Mouse (Mus musculus): ENCODE measurements around the gene Hspa5. TPM values are rescaled to one million over a fixed set of nuclear protein-coding genes. Genes with fewer than 3 reads are reported as not detected.

Gene Hspa5
- polyA plus RNA-seq, 1 experiment = 519 TPM

GRCm38 (mm10) chr2:34739684-34740391, 31.9 kb upstream of the Hspa5 start:
- no peak overlapping the region for H3K9ac ChIP-seq (ENCODE audit: low read depth, poor library complexity, severe bottlenecking)
- H3K27ac ChIP-seq (ENCODE audit: insufficient read depth, low read length) = no peak overlapping the region
- no peaks in the 10 kb centered on the region for H3K9me3 ChIP-seq (replicated peaks; ENCODE audit: control insufficient read depth, insufficient read depth, low read length, poor library complexity, severe bottlenecking)
- H3K4me3 ChIP-seq (ENCODE audit: low read depth, low read length) = no peak overlapping the region
- H3K36me3 ChIP-seq (ENCODE audit: control insufficient read depth, insufficient read depth, low read length, poor library complexity, severe bottlenecking) = no peaks in the 10 kb centered on the region
- H3K27me3 ChIP-seq (ENCODE audit: control insufficient read depth, insufficient read depth, low read length, poor library complexity, severe bottlenecking) = no peaks in the 10 kb centered on the region
- H3K4me1 ChIP-seq (ENCODE audit: control insufficient read depth, insufficient read depth, low read length) = no peaks in the 10 kb centered on the region
- TF ChIP-seq CTCF (IDR thresholded peaks at IDR 0.05; ENCODE audit: low read depth, low read length) (no peak), POLR2A (IDR thresholded peaks at IDR 0.05; ENCODE audit: insufficient read depth, low read length) (no peak), EP300 (IDR thresholded peaks at IDR 0.05; ENCODE audit: insufficient read depth, low read depth, low read length) (no peak)

DNA sequence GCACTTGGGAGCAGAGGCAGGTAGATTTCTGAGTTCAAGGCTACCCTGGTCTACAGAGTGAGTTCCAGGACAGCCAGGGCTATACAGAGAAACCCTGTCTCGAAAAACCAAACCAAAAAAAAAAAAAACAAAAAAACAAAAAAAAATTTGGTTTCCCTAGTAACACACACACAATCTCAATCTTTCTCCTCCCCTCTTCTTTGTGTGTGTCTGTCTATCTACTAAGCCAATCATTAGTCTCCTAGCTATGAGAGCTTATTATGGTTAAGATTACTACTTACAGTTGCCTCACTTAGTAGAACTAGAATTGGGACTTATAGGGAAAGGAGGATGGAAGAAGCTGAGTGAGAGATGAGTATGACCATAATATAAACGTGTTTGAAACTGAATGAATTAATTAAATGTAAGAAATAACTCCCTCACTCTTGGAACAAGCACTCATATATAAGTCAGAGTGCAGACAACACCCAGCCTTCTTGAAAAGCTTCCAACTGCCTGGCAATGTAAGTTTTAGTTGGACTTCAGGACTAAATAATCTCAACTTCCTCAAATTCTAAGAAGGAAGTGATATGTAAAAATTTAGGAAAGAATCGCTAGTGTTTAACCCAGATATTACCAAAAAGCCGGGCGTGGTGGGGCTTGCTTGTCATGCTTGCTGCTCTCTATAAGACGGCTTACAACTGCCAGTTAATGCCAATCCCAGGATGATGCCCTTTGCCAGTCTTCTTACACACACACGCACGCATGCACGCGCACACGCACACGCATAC, 30.2 kb upstream of the Hspa5 start:
- no peaks in the 10 kb centered on the region for H3K4me1 ChIP-seq (ENCODE audit: control insufficient read depth, insufficient read depth, low read length)
- H3K27ac ChIP-seq (ENCODE audit: insufficient read depth, low read length) = no peak overlapping the region
- H3K27me3 ChIP-seq (ENCODE audit: control insufficient read depth, insufficient read depth, low read length, poor library complexity, severe bottlenecking) = no peaks in the 10 kb centered on the region
- H3K9ac ChIP-seq (ENCODE audit: low read depth, poor library complexity, severe bottlenecking) = no peak overlapping the region
- no peaks in the 10 kb centered on the region for H3K9me3 ChIP-seq (replicated peaks; ENCODE audit: control insufficient read depth, insufficient read depth, low read length, poor library complexity, severe bottlenecking)
- no peak overlapping the region for H3K4me3 ChIP-seq (ENCODE audit: low read depth, low read length)
- TF ChIP-seq CTCF (IDR thresholded peaks at IDR 0.05; ENCODE audit: low read depth, low read length) (no peak), EP300 (IDR thresholded peaks at IDR 0.05; ENCODE audit: insufficient read depth, low read depth, low read length) (no peak), POLR2A (IDR thresholded peaks at IDR 0.05; ENCODE audit: insufficient read depth, low read length) (no peak)
- H3K36me3 ChIP-seq (ENCODE audit: control insufficient read depth, insufficient read depth, low read length, poor library complexity, severe bottlenecking) = no peaks in the 10 kb centered on the region

DNA sequence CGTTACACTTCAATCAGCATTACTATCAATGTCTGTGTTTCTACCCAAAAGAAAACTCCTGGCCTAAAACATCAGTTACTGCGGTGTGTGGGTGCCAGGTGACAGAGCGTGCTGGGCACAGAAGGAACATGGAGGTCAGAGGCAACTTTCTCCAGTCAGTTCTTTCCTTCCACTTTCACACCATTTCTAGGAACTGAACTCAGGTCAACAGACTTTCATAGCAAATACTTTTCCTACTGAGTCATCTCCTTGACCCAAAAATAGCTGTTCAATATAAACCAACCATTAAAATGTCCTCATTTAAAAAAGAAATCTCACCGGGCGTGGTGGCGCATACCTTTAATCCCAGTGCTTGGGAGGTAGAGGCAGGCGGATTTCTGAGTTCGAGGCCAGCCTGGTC, 29.1 kb upstream of the Hspa5 start:
- H3K27me3 ChIP-seq (ENCODE audit: control insufficient read depth, insufficient read depth, low read length, poor library complexity, severe bottlenecking) = no peaks in the 10 kb centered on the region
- no peaks in the 10 kb centered on the region for H3K4me1 ChIP-seq (ENCODE audit: control insufficient read depth, insufficient read depth, low read length)
- H3K9ac ChIP-seq (ENCODE audit: low read depth, poor library complexity, severe bottlenecking) = no peak overlapping the region
- no peaks in the 10 kb centered on the region for H3K9me3 ChIP-seq (replicated peaks; ENCODE audit: control insufficient read depth, insufficient read depth, low read length, poor library complexity, severe bottlenecking)
- no peak for TF ChIP-seq EP300 (IDR thresholded peaks at IDR 0.05; ENCODE audit: insufficient read depth, low read depth, low read length)
- no peak for TF ChIP-seq CTCF (IDR thresholded peaks at IDR 0.05; ENCODE audit: low read depth, low read length)
- TF ChIP-seq POLR2A (IDR thresholded peaks at IDR 0.05; ENCODE audit: insufficient read depth, low read length) = no peak
- no peaks in the 10 kb centered on the region for H3K36me3 ChIP-seq (ENCODE audit: control insufficient read depth, insufficient read depth, low read length, poor library complexity, severe bottlenecking)
- no peak overlapping the region for H3K27ac ChIP-seq (ENCODE audit: insufficient read depth, low read length)
- no peak overlapping the region for H3K4me3 ChIP-seq (ENCODE audit: low read depth, low read length)

- Histone ChIP-seq H3K4me1 (ENCODE audit: control insufficient read depth, insufficient read depth, low read length) (no peaks in the 10 kb centered on the region), H3K27ac (ENCODE audit: insufficient read depth, low read length) (no peak overlapping the region), H3K27me3 (ENCODE audit: control insufficient read depth, insufficient read depth, low read length, poor library complexity, severe bottlenecking) (no peaks in the 10 kb centered on the region), H3K9me3 (replicated peaks; ENCODE audit: control insufficient read depth, insufficient read depth, low read length, poor library complexity, severe bottlenecking) (no peaks in the 10 kb centered on the region), H3K9ac (ENCODE audit: low read depth, poor library complexity, severe bottlenecking) (no peak overlapping the region), H3K36me3 (ENCODE audit: control insufficient read depth, insufficient read depth, low read length, poor library complexity, severe bottlenecking) (no peaks in the 10 kb centered on the region), H3K4me3 (ENCODE audit: low read depth, low read length) (no peak overlapping the region)
- TF ChIP-seq CTCF (IDR thresholded peaks at IDR 0.05; ENCODE audit: low read depth, low read length) (no peak), POLR2A (IDR thresholded peaks at IDR 0.05; ENCODE audit: insufficient read depth, low read length) (no peak), EP300 (IDR thresholded peaks at IDR 0.05; ENCODE audit: insufficient read depth, low read depth, low read length) (no peak)
Measured at GRCm38 (mm10) chr2:34744476-34744875, 27.3 kb upstream of the Hspa5 start.

GRCm38 (mm10) chr2:34745673-34746072, 26.1 kb upstream of the Hspa5 start:
- TF ChIP-seq EP300 (IDR thresholded peaks at IDR 0.05; ENCODE audit: insufficient read depth, low read depth, low read length) (no peak), CTCF (IDR thresholded peaks at IDR 0.05; ENCODE audit: low read depth, low read length) (no peak), POLR2A (IDR thresholded peaks at IDR 0.05; ENCODE audit: insufficient read depth, low read length) (no peak)

DNA sequence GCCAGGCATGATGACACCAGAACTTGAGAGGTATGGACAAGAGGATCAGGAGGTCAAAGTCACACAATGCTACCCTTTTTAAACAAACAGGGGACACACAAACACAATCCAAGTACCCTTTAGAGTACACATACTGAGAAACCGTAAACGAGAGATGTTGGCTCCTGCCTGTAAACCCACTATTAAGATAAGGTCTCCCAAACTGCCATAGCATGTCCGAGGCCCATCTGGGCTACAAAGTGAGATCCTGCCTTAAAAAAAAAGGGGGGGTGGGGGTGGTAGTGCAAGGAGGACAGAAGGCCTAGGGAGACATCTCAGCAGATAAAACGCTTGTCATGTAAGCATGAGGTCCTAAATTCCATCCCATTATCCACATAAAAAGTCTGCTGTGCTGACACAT, 23.3 kb upstream of the Hspa5 start:
- TF ChIP-seq POLR2A (IDR thresholded peaks at IDR 0.05; ENCODE audit: insufficient read depth, low read length) (no peak), EP300 (IDR thresholded peaks at IDR 0.05; ENCODE audit: insufficient read depth, low read depth, low read length) (no peak), CTCF (IDR thresholded peaks at IDR 0.05; ENCODE audit: low read depth, low read length) (no peak)
- no peaks in the 10 kb centered on the region for H3K9me3 ChIP-seq (replicated peaks; ENCODE audit: control insufficient read depth, insufficient read depth, low read length, poor library complexity, severe bottlenecking)
- H3K36me3 ChIP-seq (ENCODE audit: control insufficient read depth, insufficient read depth, low read length, poor library complexity, severe bottlenecking) = no peaks in the 10 kb centered on the region
- no peak overlapping the region for H3K27ac ChIP-seq (ENCODE audit: insufficient read depth, low read length)
- H3K27me3 ChIP-seq (ENCODE audit: control insufficient read depth, insufficient read depth, low read length, poor library complexity, severe bottlenecking) = no peaks in the 10 kb centered on the region
- no peaks in the 10 kb centered on the region for H3K4me1 ChIP-seq (ENCODE audit: control insufficient read depth, insufficient read depth, low read length)
- H3K9ac ChIP-seq (ENCODE audit: low read depth, poor library complexity, severe bottlenecking) = no peak overlapping the region
- no peak overlapping the region for H3K4me3 ChIP-seq (ENCODE audit: low read depth, low read length)

More at GRCm38 (mm10) chr2:34745673-34746072, 26.1 kb upstream of the Hspa5 start:
- H3K27me3 ChIP-seq (ENCODE audit: control insufficient read depth, insufficient read depth, low read length, poor library complexity, severe bottlenecking) = no peaks in the 10 kb centered on the region
- H3K27ac ChIP-seq (ENCODE audit: insufficient read depth, low read length) = no peak overlapping the region
- H3K4me1 ChIP-seq (ENCODE audit: control insufficient read depth, insufficient read depth, low read length) = no peaks in the 10 kb centered on the region
- no peak overlapping the region for H3K9ac ChIP-seq (ENCODE audit: low read depth, poor library complexity, severe bottlenecking)
- H3K36me3 ChIP-seq (ENCODE audit: control insufficient read depth, insufficient read depth, low read length, poor library complexity, severe bottlenecking) = no peaks in the 10 kb centered on the region
- H3K4me3 ChIP-seq (ENCODE audit: low read depth, low read length) = no peak overlapping the region
- no peaks in the 10 kb centered on the region for H3K9me3 ChIP-seq (replicated peaks; ENCODE audit: control insufficient read depth, insufficient read depth, low read length, poor library complexity, severe bottlenecking)
